Mouse (Mus musculus) liver, embryonic 16.5 days (tissue): ENCODE measurements around the gene Rpgrip1. TPM values are rescaled to one million over a fixed set of nuclear protein-coding genes. Genes with fewer than 3 reads are reported as not detected.
A peak's percentile ranks its signal among the peaks of the same experiment; 100 is the strongest.

Experiments used
- ATAC-seq: fragments of 200-750 bp; cut with Nextera tagmentation; 2 replicates; pipeline ENCODE4 v1.8.0; 2017; ENCODE audit warnings: low read depth, mild to moderate bottlenecking, moderate number of reproducible peaks, moderate library complexity
- H3K27ac ChIP-seq: fragments of 300-500 bp; sonication (generic); 2 replicates; pipeline ENCODE4 v1.5.1; 2014; ENCODE audit warnings: mild to moderate bottlenecking, low read length
- H3K27me3 ChIP-seq: fragments of 300-500 bp; sonication (generic); 2 replicates; pipeline ENCODE4 v1.6.1; 2014; ENCODE audit warnings: low read depth, low read length, mixed read lengths; ENCODE audit not compliant: control insufficient read depth, insufficient read depth
- H3K36me3 ChIP-seq: fragments of 300-500 bp; sonication (generic); 2 replicates; pipeline ENCODE4 v1.6.1; 2014; ENCODE audit warnings: mild to moderate bottlenecking; ENCODE audit not compliant: control insufficient read depth, insufficient read depth
- H3K4me1 ChIP-seq: fragments of 300-500 bp; sonication (generic); 2 replicates; pipeline ENCODE4 v1.6.1; 2014; ENCODE audit warnings: low read depth, low read length, mixed read lengths; ENCODE audit not compliant: control insufficient read depth
- H3K4me2 ChIP-seq: fragments of 300-500 bp; sonication (generic); 2 replicates; pipeline ENCODE4 v1.6.1; 2014; ENCODE audit warnings: low read depth, low read length, mixed read lengths
- H3K4me3 ChIP-seq: fragments of 300-500 bp; sonication (generic); 2 replicates; pipeline ENCODE4 v1.5.1; 2014; ENCODE audit warnings: low read depth, mild to moderate bottlenecking, low read length
- H3K9ac ChIP-seq: fragments of 300-500 bp; sonication (generic); 2 replicates; pipeline ENCODE4 v1.6.1; 2014; ENCODE audit warnings: low read depth, low read length
- H3K9me3 ChIP-seq: fragments of 300-500 bp; sonication (generic); replicated peaks from 2 replicates; pipeline ENCODE4 v1.6.1; 2016; ENCODE audit warnings: low read length; ENCODE audit not compliant: control insufficient read depth
- WGBS: fragments of 180-500 bp; shearing (Covaris S2); extraction: QIAGEN DNeasy Blood & Tissue Kit; methylation state at CpG from one replicate; pipeline ENCODE4 v1.1.7; 2014; ENCODE audit not compliant: insufficient replicate concordance; 5-methylcytosine and 5-hydroxymethylcytosine counted together
- polyA plus RNA-seq: library from polyadenylated mRNA; unstranded; fragments of >200 nt; fragmentation: Nextera tagmentation; extraction: Ambion mirVana; gene quantifications from 2 replicates; pipeline ENCODE4 v1.2.1, GENCODE M21; 2015

Gene Rpgrip1
- polyA plus RNA-seq, 1 experiment from 2014 or later: 34.5 TPM

GRCm38 (mm10) chr14:52140577-52141444 lies 30.3 kb downstream of the Rpgrip1 start:
- H3K36me3 ChIP-seq: no peaks in the 10 kb centered on the region
- ATAC-seq: no peak
- H3K4me3 ChIP-seq: peak overlapping the region; percentile 35
- peak overlapping the region; percentile 46 for H3K4me2 ChIP-seq
- H3K9me3 ChIP-seq: no peaks in the 10 kb centered on the region
- H3K27ac ChIP-seq: no peak overlapping the region
- peaks cover 3% of the 10 kb centered on the region for H3K4me1 ChIP-seq
- H3K27me3 ChIP-seq: no peaks in the 10 kb centered on the region
- H3K9ac ChIP-seq: no peak overlapping the region
- 14% methylated on average over 19 of the region's 19 CpGs for WGBS

- H3K36me3 ChIP-seq: no peaks in the 10 kb centered on the region
- WGBS: 37% methylated on average over 16 of the region's 16 CpGs
- peak overlapping the region; percentile 46; the same call in 1 of the 2 replicates for H3K4me2 ChIP-seq
- peaks cover 3% of the 10 kb centered on the region for H3K4me1 ChIP-seq
- H3K27ac ChIP-seq: no peak overlapping the region
- ATAC-seq: no peak
- H3K4me3 ChIP-seq: no peak overlapping the region
- no peaks in the 10 kb centered on the region for H3K9me3 ChIP-seq
- no peaks in the 10 kb centered on the region for H3K27me3 ChIP-seq
- H3K9ac ChIP-seq: no peak overlapping the region
These were observed 31.1 kb downstream of the Rpgrip1 start for GRCm38 (mm10) chr14:52141445-52142127.

DNA sequence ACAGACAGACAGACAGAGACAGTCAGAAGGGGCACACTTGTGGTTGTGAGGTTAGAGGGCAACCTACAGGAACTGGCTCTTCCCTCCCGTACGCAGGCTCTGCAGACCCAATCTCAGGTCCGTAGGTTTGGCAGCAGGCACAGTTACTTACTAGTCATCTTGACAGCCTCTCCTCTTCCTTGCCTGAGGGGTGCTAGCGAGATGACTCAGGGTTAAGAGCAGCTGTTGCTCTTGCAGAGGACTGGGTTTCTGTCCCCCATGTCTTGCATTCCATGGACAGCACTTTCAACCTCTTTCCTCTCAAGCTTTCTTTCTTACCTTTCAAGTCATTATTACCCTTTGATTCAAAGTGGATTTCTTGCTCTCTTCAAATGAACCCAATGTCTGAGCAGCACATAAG lies 33.7 kb downstream of the Rpgrip1 start:
- Histone ChIP-seq H3K36me3 (no peaks in the 10 kb centered on the region), H3K4me2 (no peak overlapping the region), H3K9me3 (no peaks in the 10 kb centered on the region), H3K4me3 (no peak overlapping the region), H3K4me1 (peaks cover 3% of the 10 kb centered on the region), H3K27ac (no peak overlapping the region), H3K27me3 (no peaks in the 10 kb centered on the region), H3K9ac (no peak overlapping the region)
- ATAC-seq: no peak
- WGBS: 53% methylated on average over 4 of the region's 4 CpGs

- Histone ChIP-seq H3K4me2 (no peak overlapping the region), H3K27ac (no peak overlapping the region), H3K36me3 (no peaks in the 10 kb centered on the region), H3K9me3 (no peaks in the 10 kb centered on the region), H3K4me1 (no peaks in the 10 kb centered on the region), H3K4me3 (no peak overlapping the region), H3K27me3 (no peaks in the 10 kb centered on the region), H3K9ac (no peak overlapping the region)
- ATAC-seq: no peak
- WGBS: 50% methylated on average over 4 of the region's 4 CpGs
These were observed 36.0 kb downstream of the Rpgrip1 start for GRCm38 (mm10) chr14:52146540-52146939.

- no peaks in the 10 kb centered on the region for H3K27me3 ChIP-seq
- no peak overlapping the region for H3K4me2 ChIP-seq
- H3K9ac ChIP-seq: no peak overlapping the region
- H3K4me3 ChIP-seq: no peak overlapping the region
- H3K4me1 ChIP-seq: no peaks in the 10 kb centered on the region
- H3K36me3 ChIP-seq: no peaks in the 10 kb centered on the region
- WGBS: 50% methylated on average over 4 of the region's 4 CpGs
- H3K27ac ChIP-seq: no peak overlapping the region
- ATAC-seq: no peak
- no peaks in the 10 kb centered on the region for H3K9me3 ChIP-seq
These were observed 39.4 kb downstream of the Rpgrip1 start for GRCm38 (mm10) chr14:52149888-52150287.

DNA sequence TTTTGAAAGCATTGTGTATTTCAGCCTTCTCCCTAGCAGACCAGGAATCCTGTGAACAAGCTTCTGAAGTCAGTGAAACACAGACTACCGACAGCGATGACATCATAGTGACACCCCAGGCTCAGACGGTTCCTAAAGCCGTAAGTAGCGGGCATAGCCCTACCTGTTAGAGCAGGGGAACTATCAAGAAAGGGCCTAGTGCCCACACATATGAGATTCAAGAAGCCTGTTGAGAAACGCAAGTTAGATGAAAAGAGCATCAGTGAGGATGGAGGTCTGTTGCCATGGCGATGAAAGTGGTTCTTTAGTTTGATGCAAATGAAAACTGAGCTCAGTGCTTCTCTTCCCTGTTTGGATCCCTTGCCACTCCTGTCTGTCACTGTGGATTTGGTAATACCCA lies 41.7 kb downstream of the Rpgrip1 start:
- H3K4me1 ChIP-seq: no peaks in the 10 kb centered on the region
- H3K9ac ChIP-seq: no peak overlapping the region
- H3K36me3 ChIP-seq: no peaks in the 10 kb centered on the region
- no peak overlapping the region for H3K27ac ChIP-seq
- H3K4me3 ChIP-seq: no peak overlapping the region
- H3K9me3 ChIP-seq: no peaks in the 10 kb centered on the region
- WGBS: 49% methylated on average over 7 of the region's 7 CpGs
- no peaks in the 10 kb centered on the region for H3K27me3 ChIP-seq
- ATAC-seq: no peak
- H3K4me2 ChIP-seq: no peak overlapping the region

- no peaks in the 10 kb centered on the region for H3K36me3 ChIP-seq
- ATAC-seq: no peak
- H3K9me3 ChIP-seq: no peaks in the 10 kb centered on the region
- 47% methylated on average over 3 of the region's 3 CpGs for WGBS
- H3K4me1 ChIP-seq: no peaks in the 10 kb centered on the region
- no peaks in the 10 kb centered on the region for H3K27me3 ChIP-seq
- no peak overlapping the region for H3K4me2 ChIP-seq
- H3K27ac ChIP-seq: no peak overlapping the region
- H3K9ac ChIP-seq: no peak overlapping the region
- no peak overlapping the region for H3K4me3 ChIP-seq
These were observed 42.1 kb downstream of the Rpgrip1 start for GRCm38 (mm10) chr14:52152613-52153012.

DNA sequence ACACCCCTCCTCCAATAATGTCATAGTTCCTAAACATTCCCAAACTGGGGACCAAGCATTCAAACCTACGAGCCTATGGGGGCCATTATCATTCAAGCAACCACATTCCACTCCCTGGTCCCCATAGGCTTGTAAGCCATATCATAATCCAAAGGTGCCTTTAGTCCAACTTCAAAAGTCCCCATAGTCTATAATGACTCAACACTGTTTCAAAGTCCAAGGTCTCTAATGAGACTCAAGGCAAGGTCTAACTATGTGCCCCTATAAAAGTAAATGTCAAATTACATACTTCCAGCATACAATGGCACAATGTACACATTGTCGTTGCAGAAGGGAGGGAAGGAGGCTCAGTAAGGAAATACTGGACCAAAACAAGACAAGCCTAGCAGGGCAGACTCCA lies 44.5 kb downstream of the Rpgrip1 start:
- Histone ChIP-seq H3K9me3 (no peaks in the 10 kb centered on the region), H3K27me3 (no peaks in the 10 kb centered on the region), H3K36me3 (peaks cover 12% of the 10 kb centered on the region), H3K4me2 (no peak overlapping the region), H3K9ac (no peak overlapping the region), H3K4me1 (no peaks in the 10 kb centered on the region), H3K27ac (no peak overlapping the region), H3K4me3 (no peak overlapping the region)
- 66% methylated on average over 2 of the region's 2 CpGs for WGBS
- no peak for ATAC-seq

DNA sequence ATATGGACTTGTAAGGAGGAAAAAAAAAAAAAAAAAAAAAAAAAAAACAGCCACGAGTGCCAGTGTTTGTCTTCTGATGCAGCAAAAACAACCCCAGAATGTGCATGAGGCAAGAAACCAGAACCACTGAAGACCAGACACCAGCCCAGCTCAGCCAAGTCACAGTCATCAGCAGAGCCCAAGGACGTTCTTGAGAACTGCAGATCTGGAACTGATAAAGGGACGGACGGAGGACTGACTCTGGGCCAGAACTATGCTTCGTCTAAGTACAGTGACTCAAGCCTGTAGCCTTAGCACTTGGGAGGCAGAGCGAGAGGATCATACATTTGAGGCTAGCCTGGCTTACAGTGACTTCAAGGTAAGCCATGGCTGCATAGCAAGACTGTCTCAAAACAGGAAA lies 50.4 kb downstream of the Rpgrip1 start:
- Histone ChIP-seq H3K9ac (no peak overlapping the region), H3K27me3 (no peaks in the 10 kb centered on the region), H3K4me1 (no peaks in the 10 kb centered on the region), H3K27ac (no peak overlapping the region), H3K4me3 (no peak overlapping the region), H3K4me2 (no peak overlapping the region), H3K9me3 (no peaks in the 10 kb centered on the region), H3K36me3 (peaks cover 59% of the 10 kb centered on the region)
- no peak for ATAC-seq
- 66% methylated on average over 6 of the region's 6 CpGs for WGBS
